Mouse (Mus musculus) lung, postnatal 10 days (tissue): Measurements from ENCODE around the gene Zscan4e.
"Not testable (repeated sequence)": the region's sequence is repeated elsewhere in the genome, so short reads cannot be mapped to it uniquely, and the experiment has no call there.

Experiments
- DNase-seq: peaks from one replicate; pipeline ENCODE4 v3.0.0; 2021

Zscan4e gene

GRCm38 (mm10) chr7:11310582-11310981 lies at the start of gene Zscan4e:
TSS of gene Zscan4e (minus strand) at chr7:11310682.
- DNase-seq, result not testable (repeated sequence)
